Mouse (Mus musculus) heart, postnatal 10 days (tissue): ENCODE data around the gene Immp2l. TPM values are rescaled to one million over a fixed set of nuclear protein-coding genes. Genes with fewer than 3 reads are reported as not detected.
"Not testable (repeated sequence)": the region's sequence is repeated elsewhere in the genome, so short reads cannot be mapped to it uniquely, and the experiment has no call there.

Experiments used
- DNase-seq, 2 experiments: peaks; one replicate each; pipeline ENCODE4 v3.0.0; 2021
- intact Hi-C: fragments of 180-260 bp; cut with DNase I; formaldehyde crosslinking; loops from one replicate; pipeline ENCODE4 v1.15.1; 2025
- total RNA-seq, 2 experiments: library from RNA; stranded (reverse); gene quantifications; 2 replicates each; pipeline ENCODE4 v1.2.3; 2021

Gene Immp2l
- 10 to 100 TPM; 10.2 to 11.5 TPM for total RNA-seq

DNA sequence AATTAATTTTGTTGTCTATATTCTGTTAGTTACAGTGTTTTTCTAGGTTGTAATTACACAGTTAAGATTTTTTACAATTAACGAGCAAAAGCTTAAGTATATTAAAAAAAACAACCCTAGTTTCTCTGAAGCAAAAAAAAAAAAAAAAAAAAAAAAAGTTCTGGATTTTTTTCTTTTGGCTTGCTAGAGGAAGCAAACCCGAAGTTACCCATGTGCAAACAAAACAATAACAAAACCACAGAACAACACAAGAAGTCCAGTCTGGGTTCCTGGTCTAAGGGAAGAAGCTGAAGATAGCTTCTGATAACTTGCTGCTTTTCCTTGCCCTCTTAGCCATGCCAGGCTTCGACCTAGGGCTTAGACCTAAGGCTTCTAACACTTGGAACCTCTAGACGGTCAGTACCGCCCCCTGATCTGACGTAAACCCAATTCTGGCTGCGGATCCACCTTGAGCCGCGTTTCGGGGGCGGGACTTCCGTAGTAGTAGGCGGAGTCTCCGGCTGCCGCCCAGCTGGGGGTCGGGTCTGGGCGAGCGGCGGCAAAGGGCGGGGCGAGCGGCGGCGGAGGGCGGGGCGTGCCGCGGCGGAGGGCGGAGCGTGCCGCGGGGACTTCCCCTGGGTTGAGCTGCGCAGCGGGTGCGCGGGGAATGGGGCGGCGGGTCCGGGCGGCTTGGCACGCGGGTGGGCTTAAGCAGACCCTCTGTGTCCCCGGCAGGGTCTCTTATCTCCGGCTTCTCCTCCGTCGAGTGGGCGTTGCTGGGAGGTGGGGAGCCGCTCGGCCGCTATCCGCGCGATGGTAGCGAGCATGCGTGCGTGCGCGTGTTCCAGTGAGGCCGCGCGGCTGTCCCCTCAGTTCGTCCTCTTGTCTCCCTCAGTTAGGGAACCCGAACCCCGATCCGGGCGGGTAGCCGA, at the start of gene Immp2l:
Gene Immp2l (plus strand): TSS at position 580 of the 911 bp plus-strand sequence.
- peak; percentile 95 to 96 for DNase-seq
- intact Hi-C loops = no loop called here

DNA sequence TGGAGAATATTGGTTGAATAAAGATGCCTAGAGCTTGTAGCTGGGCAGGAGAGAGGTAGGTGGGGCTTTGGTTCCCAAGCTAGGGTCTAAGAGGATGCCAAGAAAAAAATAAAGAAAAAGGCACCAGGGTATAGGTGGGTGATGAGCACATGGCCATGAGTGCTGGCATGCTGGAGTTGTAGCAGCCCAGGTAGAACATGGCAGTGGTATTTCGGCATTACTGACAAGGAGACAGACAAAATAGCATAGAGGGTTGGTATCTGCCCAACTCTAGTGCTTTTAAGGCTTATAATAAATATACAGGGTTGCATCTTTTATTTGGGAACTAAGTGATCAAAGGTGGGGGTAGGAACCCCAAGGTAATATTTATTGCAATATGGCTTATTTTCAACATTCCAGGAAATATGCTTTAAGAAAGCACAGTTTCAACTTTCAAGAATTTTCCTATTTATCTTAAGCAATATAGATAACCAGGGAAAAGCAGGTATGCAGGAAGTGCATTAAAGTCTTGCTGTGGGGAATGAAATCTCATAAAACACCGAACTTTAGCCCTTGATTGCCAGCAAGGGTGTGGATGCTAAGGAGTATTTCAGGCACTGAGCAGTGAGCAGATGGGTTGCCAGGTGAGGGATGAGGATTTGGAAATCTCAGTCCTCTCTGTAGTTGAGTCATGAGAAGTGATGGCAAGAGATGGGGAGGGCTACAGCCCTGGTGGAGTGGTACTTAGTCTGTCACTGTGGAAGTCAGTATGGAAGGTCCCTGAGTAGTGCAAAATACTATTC, 45.0 kb upstream of the Immp2l start:
- intact Hi-C loops = no loop called here
- no peak for DNase-seq

DNA sequence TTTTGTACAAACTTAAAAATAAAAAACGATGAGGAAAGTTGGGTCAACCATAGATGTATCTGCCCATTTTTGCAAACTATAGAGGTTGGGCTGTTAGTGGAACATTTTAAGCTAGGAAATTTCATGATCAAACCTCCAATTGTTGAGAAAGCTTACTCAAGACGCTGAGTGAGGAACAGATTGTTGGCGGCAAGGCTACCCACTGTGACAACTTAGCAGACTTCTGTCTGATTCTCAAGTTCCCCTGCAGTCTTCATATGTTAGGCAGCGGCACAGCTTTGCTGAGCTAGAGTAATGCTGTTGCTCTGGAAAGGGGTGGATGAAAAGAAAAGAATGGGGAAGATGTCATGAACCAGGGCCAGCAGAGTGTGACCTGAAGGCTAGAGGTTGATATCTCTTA, 44.2 kb upstream of the Immp2l start:
- intact Hi-C loops = no loop called here
- no peak for DNase-seq

GRCm38 (mm10) chr12:40980160-40980559, 43.7 kb upstream of the Immp2l start:
- DNase-seq = no peak
- intact Hi-C loops = no loop called here

DNA sequence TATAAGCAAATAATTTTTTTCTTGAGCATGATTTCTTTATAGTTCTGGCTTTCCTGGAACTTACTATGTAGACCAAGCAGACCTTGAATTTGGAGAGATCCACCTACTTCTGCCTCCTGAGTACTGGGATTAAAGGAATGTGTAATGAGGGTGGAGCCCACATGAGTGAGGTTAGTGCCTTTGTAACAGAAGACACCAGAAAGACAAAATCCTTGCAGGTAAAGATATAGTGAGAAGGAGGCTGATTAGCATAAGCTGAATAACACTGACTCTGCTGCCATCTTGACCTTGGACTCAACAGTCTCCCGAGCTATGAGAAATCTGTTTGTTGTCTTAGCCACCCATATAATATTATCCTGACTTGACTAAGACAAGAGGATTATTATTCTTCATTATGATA, 40.9 kb upstream of the Immp2l start:
- no peak for DNase-seq
- intact Hi-C loops = no loop called here

- no peak for DNase-seq
- intact Hi-C loops = no loop called here
Measured at GRCm38 (mm10) chr12:40984735-40985134, 39.2 kb upstream of the Immp2l start.

GRCm38 (mm10) chr12:40985791-40986190, 38.1 kb upstream of the Immp2l start:
- intact Hi-C loops = no loop called here
- DNase-seq = no peak

- no peak for DNase-seq
- intact Hi-C loops = no loop called here
Measured at GRCm38 (mm10) chr12:40988311-40989065, 35.4 kb upstream of the Immp2l start.

GRCm38 (mm10) chr12:40991647-40992046, 32.2 kb upstream of the Immp2l start:
- DNase-seq = no peak
- intact Hi-C loops = no loop called here

DNA sequence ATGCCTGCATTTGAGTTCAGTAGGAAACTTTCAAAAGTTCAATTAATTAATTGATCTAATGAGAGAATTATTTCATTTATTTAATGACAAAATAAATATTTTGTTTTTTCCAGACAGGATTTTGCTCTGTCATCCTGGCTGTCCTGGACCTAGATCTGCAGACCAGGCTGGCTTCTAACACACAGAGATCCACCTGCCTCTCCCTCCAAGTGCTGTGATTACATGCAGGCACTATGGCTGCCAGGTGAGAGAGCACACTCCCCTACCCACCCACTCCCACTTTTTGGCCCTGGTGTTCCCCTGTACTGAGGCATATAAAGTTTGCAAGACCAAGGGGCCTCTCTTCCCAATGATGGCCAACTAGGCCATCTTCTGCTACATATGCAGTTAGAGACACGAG, 31.7 kb upstream of the Immp2l start:
- intact Hi-C loops = not testable (repeated sequence)

DNA sequence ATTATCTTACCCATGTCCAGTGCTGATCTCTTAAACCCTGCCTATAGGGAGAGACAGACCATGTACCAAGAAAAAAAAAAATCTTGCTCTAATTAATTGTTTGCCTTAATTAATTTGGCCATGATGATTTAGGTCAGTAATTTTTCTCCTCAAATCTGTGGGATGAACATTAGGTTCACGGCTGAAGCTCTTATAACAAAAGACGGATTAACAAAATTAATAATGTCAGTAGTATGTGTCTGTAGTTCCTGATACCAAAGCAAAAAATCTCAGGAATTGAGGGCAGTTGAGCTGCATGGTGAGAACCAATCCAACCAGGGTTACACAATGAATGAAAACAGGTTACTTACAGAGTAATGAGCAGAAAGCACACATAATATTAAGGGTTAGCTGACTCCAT, 29.0 kb upstream of the Immp2l start:
- intact Hi-C loops = no loop called here
- DNase-seq = no peak

More for the DNA sequence above, 31.7 kb upstream of the Immp2l start:
- DNase-seq = not testable (repeated sequence)

DNA sequence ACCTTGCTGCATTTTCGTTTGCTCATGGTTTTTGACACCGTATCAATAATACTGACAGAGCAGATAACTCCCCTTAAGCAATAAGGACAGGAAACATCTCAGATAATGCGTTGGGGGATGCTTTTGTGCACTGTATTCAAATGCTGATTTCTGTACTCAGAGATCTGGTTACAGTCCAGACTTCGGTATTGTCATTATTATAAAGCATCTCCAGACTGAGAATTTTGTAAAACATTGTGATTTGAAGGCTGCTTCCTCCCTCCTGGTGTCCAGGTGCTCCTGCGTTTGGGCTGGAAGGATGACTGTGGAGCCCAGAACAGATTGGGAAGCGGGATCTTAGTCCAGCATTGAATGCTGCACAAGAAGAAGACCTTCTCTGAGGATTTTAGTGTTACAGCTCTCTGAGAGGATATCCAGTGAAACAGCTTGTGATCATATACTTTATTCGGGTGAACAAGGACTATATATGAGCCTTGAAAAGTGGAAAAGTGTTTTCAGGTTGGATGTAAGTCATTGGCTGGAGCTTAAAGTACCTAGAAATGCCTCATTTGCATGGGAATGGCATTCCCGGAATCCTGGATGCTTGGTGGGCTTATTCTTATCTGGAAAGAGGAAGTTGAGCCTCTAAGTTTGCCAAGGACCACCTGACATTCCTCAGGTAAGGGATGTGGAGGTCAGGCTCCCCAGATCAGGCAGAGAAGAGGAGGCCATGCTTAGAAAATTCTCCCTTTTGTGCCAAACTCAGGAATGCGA, 28.1 kb upstream of the Immp2l start:
- DNase-seq = no peak
- intact Hi-C loops = no loop called here

- DNase-seq = peak; percentile 38 to 54
- intact Hi-C loops = no loop called here
Measured at GRCm38 (mm10) chr12:41022516-41022915, 1.4 kb upstream of the Immp2l start.

GRCm38 (mm10) chr12:41024512-41024911, 622 bp downstream of the Immp2l start:
- intact Hi-C loops = no loop called here
- peak in 1 of 2 experiments; percentile 2 for DNase-seq

- DNase-seq = no peak
- intact Hi-C loops = no loop called here
Measured at GRCm38 (mm10) chr12:41027485-41027884, 3.6 kb downstream of the Immp2l start.

- DNase-seq = no peak
- intact Hi-C loops = no loop called here
Measured at GRCm38 (mm10) chr12:41031119-41031518, 7.2 kb downstream of the Immp2l start.

DNA sequence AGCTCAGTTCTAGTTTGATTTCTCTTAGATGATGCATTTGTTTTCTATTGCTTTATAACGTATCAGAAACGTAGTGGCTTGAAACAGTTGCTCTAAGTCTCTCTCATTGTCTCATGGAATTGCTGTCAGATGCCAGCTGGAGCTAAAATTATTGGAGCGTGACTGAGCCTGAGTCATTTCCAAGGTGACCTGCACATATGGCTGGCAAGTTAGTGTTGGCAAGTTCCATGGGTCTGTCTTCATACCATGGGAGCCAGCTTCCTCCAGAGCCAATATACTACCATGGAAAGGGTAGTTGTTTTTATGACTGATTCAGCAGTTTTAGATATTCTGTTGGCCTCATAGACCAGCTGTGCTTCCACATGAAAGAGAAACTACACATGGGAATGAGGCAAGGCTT, 9.3 kb downstream of the Immp2l start:
- intact Hi-C loops = no loop called here
- peak; percentile 34 to 42 for DNase-seq

DNA sequence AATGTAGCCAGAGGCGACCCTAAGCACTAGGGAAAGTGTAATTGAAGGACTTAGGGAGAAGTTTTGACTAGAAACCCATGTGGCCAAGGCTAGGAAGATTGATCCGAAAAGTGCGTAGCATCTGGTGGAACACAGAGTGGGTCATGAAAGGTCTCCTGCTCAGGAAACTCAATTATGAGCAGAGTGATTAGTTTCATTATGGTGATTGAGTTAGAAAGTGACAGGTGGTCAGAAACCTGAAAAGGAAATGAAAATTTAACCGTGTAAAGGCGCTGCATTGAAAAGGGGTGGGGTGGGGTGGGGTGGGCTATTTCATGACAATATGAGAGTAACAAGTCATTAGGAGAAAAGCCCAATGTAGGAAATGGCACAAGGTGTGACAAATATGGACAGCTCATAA, 15.9 kb downstream of the Immp2l start:
- DNase-seq = no peak
- intact Hi-C loops = no loop called here

- no peak for DNase-seq
- intact Hi-C loops = no loop called here
Measured at GRCm38 (mm10) chr12:41041737-41042136, 17.8 kb downstream of the Immp2l start.

DNA sequence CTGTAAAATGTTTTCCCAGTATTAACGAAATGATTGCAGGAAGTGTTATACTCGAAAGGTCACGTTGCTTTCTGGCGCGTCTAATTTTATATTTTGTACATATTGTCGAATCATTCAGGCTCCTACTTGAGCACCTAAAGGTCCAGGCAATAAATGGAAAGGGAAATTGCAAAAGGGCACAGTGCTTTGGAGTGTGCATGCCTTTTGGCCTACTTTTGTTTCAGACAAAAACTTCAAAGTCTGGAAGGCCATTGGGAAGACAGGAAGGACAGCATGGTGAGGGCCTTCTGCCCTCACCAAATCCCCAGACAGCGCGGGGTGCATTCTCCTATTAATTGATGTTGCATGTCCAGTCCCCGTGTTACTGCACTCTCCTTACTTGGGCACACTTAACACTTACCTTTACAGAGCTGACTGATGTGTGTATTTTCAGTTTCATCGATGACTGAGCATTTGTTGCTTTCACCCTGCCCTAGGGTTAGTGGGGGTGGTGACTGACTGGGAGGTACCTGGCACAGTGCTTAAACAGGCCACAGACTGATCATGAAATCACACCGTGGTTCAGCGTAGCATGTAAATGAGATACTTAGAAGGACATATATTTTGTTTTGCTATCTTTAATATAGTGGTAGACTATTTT, 20.7 kb downstream of the Immp2l start:
- DNase-seq = no peak
- intact Hi-C loops = no loop called here
